Mouse (Mus musculus): ENCODE results near the gene Prpf39. TPM values are rescaled to one million over a fixed set of nuclear protein-coding genes. Genes with fewer than 3 reads are reported as not detected.

Gene Prpf39
- polyA plus RNA-seq, 1 experiment = 14.0 TPM

- peak within 1 kb of the TSS; percentile 96 for H3K4me3 ChIP-seq (ENCODE audit: insufficient read depth, low read depth, low read length)
- peaks cover 2% of the 10 kb centered on the region; the same call in 1 of the 2 replicates for H3K4me1 ChIP-seq (ENCODE audit: control insufficient read depth, insufficient read depth, insufficient read length, low read length)
- peak within 1 kb of the TSS; percentile 74 for H3K27ac ChIP-seq (replicated peaks; ENCODE audit: low read depth, low read length)
Measured at GRCm38 (mm10) chr12:65075085-65075732, 39.1 kb downstream of the Prpf39 start, which contains the start of gene Fancm. Gene Fancm (plus strand): TSS chr12:65075603.

GRCm38 (mm10) chr12:65075733-65076310 lies 39.7 kb downstream of the Prpf39 start:
- Histone ChIP-seq H3K4me1 (ENCODE audit: control insufficient read depth, insufficient read depth, insufficient read length, low read length) (peaks cover 2% of the 10 kb centered on the region; the same call in 1 of the 2 replicates), H3K4me3 (ENCODE audit: insufficient read depth, low read depth, low read length) (peak overlapping the region; percentile 96), H3K27ac (replicated peaks; ENCODE audit: low read depth, low read length) (no peak overlapping the region)

DNA sequence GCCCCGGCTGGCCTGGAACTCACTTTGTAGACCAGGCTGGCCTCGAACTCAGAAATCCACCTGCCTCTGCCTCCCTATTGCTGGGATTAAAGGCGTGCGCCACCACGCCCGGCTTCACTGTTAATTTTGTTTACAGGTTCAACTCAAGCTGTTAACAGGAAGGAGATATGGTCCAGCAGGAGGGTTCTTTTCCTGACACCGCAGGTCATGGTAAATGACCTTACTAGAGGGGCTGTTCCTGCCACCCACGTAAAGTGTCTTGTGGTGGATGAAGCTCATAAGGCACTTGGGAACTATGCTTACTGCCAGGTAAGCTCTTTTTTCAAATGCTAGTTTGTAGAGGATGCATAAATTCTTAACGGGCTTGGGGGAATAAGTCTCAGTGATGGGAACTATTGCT lies 40.8 kb downstream of the Prpf39 start:
- H3K4me3 ChIP-seq (ENCODE audit: insufficient read depth, low read depth, low read length) = no peak overlapping the region
- H3K27ac ChIP-seq (replicated peaks; ENCODE audit: low read depth, low read length) = no peak overlapping the region
- peaks cover 2% of the 10 kb centered on the region; the same call in 1 of the 2 replicates for H3K4me1 ChIP-seq (ENCODE audit: control insufficient read depth, insufficient read depth, insufficient read length, low read length)

GRCm38 (mm10) chr12:65108746-65109145 lies 72.6 kb downstream of the Prpf39 start:
- H3K4me1 ChIP-seq (ENCODE audit: control insufficient read depth, insufficient read depth, insufficient read length, low read length) = no peaks in the 10 kb centered on the region
- no peak overlapping the region for H3K4me3 ChIP-seq (ENCODE audit: insufficient read depth, low read depth, low read length)
- H3K27ac ChIP-seq (replicated peaks; ENCODE audit: low read depth, low read length) = no peak overlapping the region

DNA sequence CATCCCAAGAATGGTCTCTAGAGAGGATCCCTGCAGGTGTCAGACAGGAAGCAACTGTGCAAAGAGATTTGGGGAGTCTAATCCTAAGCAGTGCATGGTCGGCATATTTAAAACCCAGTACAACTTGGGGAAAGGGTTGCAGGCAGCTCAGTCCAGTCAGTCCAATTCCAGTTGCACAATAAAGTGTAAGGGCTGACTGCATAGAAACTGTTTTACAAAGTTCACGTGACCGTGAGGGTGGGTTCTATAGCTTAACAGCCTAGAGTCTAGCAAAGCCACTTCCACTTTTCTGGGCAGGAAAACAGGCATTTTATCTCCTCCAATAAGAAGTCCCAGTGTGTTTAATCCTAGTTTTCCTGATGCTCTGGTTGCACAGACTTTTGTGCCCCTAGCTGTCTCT lies 75.4 kb downstream of the Prpf39 start:
- Histone ChIP-seq H3K27ac (replicated peaks; ENCODE audit: low read depth, low read length) (no peak overlapping the region), H3K4me3 (ENCODE audit: insufficient read depth, low read depth, low read length) (no peak overlapping the region), H3K4me1 (ENCODE audit: control insufficient read depth, insufficient read depth, insufficient read length, low read length) (no peaks in the 10 kb centered on the region)

- no peak overlapping the region for H3K4me3 ChIP-seq (ENCODE audit: insufficient read depth, low read depth, low read length)
- no peak overlapping the region for H3K27ac ChIP-seq (replicated peaks; ENCODE audit: low read depth, low read length)
- H3K4me1 ChIP-seq (ENCODE audit: control insufficient read depth, insufficient read depth, insufficient read length, low read length) = no peaks in the 10 kb centered on the region
Measured at GRCm38 (mm10) chr12:65112811-65113210, 76.7 kb downstream of the Prpf39 start.

Other genes with a start within 250 kb of the Prpf39 start
- 3.7 and 5.3 TPM in 2 replicates for gene Gm527, start 118.4 kb upstream of the Prpf39 start, polyA plus RNA-seq (2012; ENCODE audit: insufficient read depth, insufficient read length, missing spikeins)
- 3.7 and 5.0 TPM in 2 replicates for gene Klhl28, start 70.8 kb upstream of the Prpf39 start, polyA plus RNA-seq (2012; ENCODE audit: insufficient read depth, insufficient read length, missing spikeins)
- 5.2 and 5.4 TPM in 2 replicates for gene Togaram1, start 70.5 kb upstream of the Prpf39 start, polyA plus RNA-seq (2012; ENCODE audit: insufficient read depth, insufficient read length, missing spikeins)
- 136 and 207 TPM in 2 replicates for gene Fkbp3, start 37.7 kb downstream of the Prpf39 start, polyA plus RNA-seq (2012; ENCODE audit: insufficient read depth, insufficient read length, missing spikeins)
- 7.4 and 8.1 TPM in 2 replicates for gene Fancm, start 39.3 kb downstream of the Prpf39 start, polyA plus RNA-seq (2012; ENCODE audit: insufficient read depth, insufficient read length, missing spikeins)
- gene Mis18bp1, start 136.3 kb downstream of the Prpf39 start, polyA plus RNA-seq (2012; ENCODE audit: insufficient read depth, insufficient read length, missing spikeins) = not detected in 2 replicates
- not detected in 2 replicates for gene Wdr20rt, start 189.2 kb downstream of the Prpf39 start, polyA plus RNA-seq (2012; ENCODE audit: insufficient read depth, insufficient read length, missing spikeins)